Mouse (Mus musculus): ENCODE data around the gene Slc5a2.

The Slc5a2 gene

DNA sequence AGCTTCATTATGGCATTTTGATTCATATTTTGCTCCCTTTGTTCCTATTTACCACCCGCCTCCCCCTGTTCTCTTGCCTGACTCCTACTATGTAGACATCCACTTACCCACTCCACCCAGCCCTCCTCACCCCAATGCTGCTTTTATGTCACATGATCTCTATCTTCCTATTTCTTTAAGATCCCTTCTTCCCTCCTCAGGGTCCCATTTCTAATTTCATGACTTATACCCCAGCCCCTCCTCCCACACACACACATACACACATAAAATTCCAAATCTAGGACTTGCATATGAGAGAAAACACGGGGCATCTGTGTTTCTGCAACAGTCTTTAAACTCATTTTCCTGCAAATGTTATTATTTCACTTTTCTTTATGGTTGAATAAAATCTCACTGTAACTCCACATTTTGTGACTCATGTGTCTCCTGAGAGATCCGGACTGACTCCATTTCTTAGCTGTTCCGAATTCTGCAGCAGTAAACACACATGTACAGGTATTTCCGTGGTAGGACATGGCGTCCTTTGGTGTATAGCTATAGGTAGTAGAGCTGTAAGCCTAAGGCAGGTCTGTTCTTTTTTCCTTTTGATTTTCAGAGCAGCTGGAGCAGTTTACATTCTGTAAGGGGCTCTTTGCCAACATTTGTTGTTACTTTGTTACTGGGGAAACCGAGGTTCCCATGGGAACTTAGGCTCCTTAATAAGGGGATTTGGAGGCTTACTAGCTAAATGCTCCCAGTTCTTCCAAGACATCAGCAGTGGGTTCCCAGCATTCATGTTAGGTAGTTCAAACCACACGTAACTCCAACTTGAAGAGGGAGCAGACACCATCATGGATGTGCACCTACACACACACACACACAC, 33.3 kb downstream of the Slc5a2 start:
- DNase-seq (ENCODE audit: low read depth, low spot score) = no peak

GRCm38 (mm10) chr7:128300952-128301351, 35.5 kb downstream of the Slc5a2 start:
- no peak for DNase-seq (ENCODE audit: low read depth, low spot score)

DNA sequence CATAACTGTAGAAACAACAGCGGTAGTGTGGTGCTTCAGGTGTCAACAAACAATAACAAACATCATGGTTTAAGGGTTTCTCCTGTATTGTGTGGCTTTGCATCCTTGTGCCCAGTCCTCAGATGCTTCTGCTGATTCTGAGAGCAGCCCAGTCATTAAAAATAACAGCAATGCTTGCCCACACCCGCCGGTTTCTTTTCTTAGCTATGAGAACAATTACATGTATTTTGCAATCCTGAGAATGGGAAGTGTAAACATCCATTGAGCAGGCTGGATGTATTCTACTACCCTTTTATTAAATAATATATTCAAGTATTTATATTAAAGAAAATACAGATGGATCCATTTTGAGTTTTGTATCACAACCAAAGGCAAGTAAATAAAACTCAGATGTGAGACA, 36.7 kb downstream of the Slc5a2 start:
- DNase-seq (ENCODE audit: low read depth, low spot score) = no peak

DNA sequence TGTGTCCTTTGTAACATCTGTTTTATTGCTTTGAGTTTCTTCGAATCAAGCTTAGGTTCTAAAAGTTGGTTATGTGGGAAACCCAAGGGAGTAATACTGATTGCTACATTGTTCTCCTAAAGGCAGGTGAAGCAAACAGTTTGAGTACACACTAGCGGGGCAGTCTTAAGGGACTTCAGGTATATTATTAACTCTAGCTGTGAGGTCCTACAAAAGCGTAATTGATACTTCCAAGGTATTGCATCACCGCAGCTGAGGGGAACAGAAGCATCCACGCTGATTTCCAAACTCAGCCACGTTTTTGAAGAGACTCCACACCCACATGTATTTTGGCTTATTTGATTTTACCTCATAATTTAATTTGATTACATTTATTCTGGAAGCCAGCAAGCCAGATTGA, 38.7 kb downstream of the Slc5a2 start:
- DNase-seq (ENCODE audit: low read depth, low spot score) = no peak

DNA sequence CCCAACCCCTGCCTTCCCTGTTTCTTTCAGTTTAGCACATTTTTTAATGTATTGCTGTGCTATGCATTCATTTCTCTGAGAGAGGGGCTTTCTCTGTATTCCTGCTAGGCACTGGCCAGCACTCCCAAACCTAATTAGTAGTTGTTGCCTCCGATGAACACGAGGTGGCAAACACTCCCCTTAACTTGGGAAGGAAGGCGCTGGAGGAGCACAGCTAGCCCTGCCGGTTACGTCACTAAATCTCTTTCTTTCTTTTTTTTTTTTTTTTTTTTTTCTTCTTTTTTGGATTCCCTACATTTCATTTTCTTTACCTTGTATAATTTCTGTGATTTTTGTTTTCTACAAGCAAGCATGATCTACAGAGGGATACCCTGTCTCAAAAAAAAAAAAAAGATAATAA, 39.5 kb downstream of the Slc5a2 start:
- DNase-seq (ENCODE audit: low read depth, low spot score) = no peak

GRCm38 (mm10) chr7:128307851-128308250, 42.4 kb downstream of the Slc5a2 start:
- no peak for DNase-seq (ENCODE audit: low read depth, low spot score)

GRCm38 (mm10) chr7:128309216-128309615, 43.8 kb downstream of the Slc5a2 start:
- DNase-seq (ENCODE audit: low read depth, low spot score) = no peak

DNA sequence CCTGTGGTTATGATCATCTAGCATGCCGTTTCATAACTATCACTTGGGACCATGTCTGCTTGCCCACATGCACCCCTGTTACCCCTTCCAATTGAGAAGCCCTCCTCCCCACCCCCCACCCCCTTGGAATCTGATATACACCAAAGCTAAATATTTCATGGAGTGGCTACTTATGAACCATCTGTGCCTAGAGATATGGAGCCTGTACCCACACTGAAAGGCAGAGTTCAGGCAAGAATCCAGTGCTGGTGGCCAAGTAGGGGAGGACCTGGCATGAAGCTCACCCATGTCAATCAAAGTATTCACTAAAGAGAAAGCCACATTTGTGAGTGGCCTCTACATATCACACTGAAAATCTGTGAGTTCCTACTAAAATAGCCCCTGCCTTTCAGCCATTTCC, 44.3 kb downstream of the Slc5a2 start:
- DNase-seq (ENCODE audit: low read depth, low spot score) = no peak

DNA sequence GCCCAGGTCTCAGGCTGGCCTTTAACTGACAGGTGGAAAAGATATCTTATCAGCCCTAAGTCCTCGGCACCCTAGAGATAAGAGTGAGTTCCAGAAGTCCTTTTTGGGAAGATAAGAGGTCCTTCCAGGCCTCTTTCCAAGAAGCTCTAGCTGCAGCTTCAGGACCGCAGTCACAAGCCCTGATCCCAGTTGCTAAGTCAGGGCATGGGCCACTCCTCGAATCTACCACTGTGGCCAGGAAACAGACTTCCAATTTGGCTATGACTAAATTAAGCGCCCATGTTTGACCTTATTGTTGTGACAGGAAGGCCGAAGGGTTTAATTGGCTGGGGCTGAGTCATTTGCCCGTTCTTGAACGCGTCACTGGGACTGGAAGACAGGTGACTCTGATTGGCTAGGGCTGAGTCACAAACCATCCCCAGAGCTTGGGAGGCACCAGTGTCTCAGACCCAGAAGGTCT, 44.8 kb downstream of the Slc5a2 start:
- peak; percentile 27 for DNase-seq (ENCODE audit: low read depth, low spot score)

DNA sequence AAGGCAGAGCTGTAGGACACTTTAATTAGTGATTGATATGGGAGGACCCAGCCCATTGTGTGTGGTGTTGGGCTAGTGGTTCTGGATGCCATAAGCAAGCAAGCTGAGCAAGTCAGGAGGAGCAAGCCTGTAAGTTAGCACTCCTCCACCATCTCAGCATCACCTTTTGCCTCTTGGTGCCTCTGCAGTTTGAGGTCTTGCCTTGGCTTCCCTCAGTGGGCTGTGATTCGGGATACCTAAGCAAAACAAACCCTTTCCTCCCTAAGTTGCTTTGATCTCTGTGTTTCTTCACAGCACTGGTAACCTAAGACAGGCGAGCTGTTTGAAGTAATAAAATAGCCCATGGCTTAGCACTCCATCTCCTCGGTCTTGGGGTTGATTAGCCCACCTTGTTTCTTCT, 45.8 kb downstream of the Slc5a2 start:
- DNase-seq (ENCODE audit: low read depth, low spot score) = no peak

- no peak for DNase-seq (ENCODE audit: low read depth, low spot score)
Observed at GRCm38 (mm10) chr7:128311811-128312210, 46.4 kb downstream of the Slc5a2 start.

DNA sequence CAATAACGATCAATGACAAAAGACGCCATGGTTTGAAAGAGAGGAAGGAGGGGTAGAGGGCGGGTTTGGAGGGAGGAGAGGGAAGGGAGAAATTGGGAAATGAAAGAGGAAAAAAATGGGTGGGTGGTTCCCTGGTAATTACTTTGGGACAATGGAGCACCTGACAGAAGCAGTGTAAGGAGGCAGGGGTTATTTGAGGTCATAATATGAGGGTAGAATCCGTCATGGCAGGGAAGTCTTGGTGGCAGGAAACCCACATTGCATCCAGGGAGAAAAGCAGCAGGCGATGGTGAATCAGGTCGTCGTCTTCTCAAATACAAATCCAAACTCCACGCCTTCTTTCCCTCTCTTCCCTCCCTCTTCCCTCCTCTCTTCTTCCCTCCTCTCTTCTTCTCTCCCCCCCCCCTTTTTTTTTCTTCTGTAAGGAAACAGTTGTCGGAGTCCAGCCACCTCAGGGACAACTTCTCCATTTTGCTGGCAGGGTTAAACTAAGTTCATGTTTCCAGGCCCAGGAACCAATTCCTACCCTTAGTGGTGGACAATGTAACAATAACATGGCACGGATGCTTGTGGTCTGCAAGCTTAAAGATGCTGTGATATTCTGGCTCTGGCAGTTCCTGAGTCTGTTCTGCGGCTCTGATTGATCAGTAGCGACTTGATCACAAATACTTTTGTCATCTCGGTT, 47.1 kb downstream of the Slc5a2 start:
- no peak for DNase-seq (ENCODE audit: low read depth, low spot score)

DNA sequence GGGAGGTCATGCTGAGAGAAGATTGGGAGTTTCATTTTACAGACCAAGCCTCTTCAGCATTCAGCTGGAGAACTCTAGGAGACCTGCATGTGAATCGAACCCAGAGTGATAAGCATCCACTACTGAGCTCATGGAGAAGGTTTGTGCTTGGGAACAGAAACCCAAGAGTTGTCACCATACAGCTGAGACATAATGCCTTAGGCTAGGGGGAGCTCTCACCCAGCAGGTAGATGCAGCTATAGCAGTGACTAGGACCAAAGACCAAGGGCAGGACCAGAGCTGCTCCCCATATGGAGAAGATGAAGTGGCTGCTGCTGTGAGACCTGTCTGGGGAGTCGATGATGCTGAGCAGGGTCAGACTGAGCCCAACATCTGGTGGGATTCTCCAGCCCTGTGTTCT, 48.1 kb downstream of the Slc5a2 start:
- DNase-seq (ENCODE audit: low read depth, low spot score) = no peak

DNA sequence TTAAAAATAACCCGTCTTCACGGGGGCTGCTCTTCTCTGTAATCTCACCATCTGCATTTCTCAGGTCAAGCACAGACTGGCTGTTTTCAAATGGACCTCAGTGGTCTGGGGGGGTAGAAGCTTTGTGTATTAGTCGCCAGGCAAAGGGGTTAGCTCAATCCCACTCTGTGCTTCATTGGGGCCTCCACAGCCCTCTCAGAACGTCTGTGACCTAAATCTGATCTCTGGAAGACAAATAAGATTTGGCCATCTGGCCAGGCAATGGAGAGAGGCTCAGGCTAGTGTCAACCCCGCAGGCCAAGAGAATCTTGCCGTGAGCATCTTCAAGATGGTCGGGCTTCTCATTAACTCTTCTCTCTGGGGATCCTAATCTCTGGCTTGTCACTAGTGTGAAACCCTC, 49.0 kb downstream of the Slc5a2 start:
- DNase-seq (ENCODE audit: low read depth, low spot score) = no peak

DNA sequence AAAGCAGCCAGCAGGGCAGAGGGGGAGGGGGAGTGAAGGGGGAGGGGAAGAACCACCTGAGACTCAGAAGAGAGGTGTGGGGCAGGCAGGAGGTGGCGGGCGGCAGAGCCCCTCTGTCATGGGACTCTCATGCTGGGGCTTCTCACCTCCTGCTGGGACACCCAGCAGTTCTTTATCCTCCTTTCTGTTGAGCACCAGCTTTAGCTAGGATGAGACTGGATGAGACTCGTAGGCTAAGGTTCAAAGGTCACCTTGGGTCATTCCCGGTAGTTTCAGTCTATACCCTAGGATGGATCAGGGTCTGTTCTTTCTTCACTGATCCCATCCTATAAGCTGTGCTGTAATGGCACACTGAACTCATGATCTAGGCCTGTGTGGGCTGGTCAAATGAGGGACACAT, 51.6 kb downstream of the Slc5a2 start:
- DNase-seq (ENCODE audit: low read depth, low spot score) = no peak

- DNase-seq (ENCODE audit: low read depth, low spot score) = no peak
Observed at GRCm38 (mm10) chr7:128319140-128319539, 53.7 kb downstream of the Slc5a2 start.

GRCm38 (mm10) chr7:128320219-128320816, 54.9 kb downstream of the Slc5a2 start:
- no peak for DNase-seq (ENCODE audit: low read depth, low spot score)

DNA sequence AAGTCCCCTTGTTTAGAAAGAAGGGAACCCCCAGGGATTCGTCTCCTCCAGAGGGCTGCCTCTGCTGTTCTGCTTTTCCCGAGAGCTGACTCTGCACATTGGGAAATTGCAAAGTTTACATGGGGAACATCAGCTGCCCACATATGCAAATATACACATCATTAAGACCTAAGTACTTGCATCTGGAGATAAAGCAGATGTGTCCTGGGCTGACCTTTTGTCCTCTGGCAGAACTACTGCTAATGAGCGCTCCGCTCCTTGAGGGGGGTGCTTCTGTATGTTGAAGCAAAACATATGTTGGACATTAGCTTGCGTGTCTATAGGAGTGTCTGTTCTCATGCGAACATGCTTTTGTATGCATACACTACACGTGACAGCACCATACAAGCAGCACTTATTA, 55.8 kb downstream of the Slc5a2 start:
- DNase-seq (ENCODE audit: low read depth, low spot score) = no peak
